Mouse (Mus musculus): ENCODE data around the gene Cdk17. TPM values are rescaled to one million over a fixed set of nuclear protein-coding genes. Genes with fewer than 3 reads are reported as not detected.
A peak's percentile ranks its signal among the peaks of the same experiment; 100 is the strongest.

Gene Cdk17
- total RNA-seq, 2 experiments from 2014 or later: 207 to 216 TPM

DNA sequence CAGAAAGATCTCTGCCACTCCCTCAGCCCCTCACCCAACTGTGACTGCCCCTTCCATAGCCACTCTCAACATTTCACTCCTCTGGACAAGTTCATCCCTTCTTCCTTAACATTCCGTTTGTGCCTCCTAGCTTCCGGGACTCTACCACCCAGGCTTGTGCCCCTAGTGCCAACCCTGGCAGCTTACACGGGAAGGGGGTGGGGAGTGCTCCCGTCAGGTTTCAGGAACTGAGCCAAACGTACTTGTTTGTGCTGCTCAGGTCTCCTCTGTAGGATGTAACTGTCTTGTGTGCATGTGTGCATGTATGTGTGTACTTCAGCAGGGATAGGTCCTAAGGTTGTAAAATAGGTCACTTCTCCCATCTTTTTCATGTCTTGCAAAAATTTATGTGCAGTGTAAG lies 99.2 kb downstream of the Cdk17 start:
- no peak overlapping the region for H3K27ac ChIP-seq
- DNase-seq (ENCODE audit: extremely low spot score in 1 of 2, low spot score in 2 of 2): no peak
- no peak overlapping the region for H3K4me3 ChIP-seq
- no peak for TF ChIP-seq CTCF (IDR thresholded peaks at IDR 0.05)
- intact Hi-C loops (cut with DNase I): no loop called here

DNA sequence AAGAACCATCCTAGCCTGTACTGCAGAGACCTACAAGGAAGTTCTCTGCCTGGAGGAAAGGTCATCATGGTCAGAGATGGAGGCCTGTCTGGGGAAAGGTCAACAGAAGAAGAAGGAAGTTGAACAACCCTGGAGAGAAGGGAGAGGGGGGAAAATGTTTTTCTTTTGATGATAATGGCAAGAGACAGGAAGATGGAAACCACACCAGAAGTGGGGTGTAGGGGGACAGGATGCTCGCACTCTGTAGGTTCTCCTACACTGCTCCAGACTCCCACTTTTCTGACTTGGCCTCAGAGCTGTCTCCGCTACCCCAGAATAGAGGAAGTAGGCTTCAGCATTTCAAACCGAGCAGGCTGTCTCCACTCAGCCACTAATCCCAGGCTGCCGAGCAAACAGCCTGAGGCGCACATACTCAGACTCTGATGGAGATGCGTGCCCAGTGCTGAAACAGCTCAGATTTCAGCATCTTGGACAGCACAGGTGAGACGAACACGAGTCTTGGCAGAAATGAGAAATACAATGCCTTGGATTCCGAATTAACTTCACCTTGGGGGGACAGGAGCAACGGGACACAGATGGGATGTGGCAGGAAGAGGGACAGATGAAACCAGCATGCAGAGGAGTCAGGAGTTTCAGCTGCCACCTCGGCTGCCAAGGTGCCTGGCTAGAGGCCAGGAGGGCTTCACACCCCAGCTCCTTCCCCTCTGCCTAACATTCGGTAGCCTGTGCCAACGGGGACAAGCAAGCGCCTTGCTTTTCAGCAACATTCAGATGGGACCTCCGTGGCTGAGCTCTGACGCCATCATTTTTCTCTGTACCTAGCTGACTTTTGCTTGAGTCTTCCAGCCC lies 100.7 kb downstream of the Cdk17 start:
- intact Hi-C loops (cut with DNase I): no loop called here
- Histone ChIP-seq H3K4me3 (peak overlapping the region; percentile 11; the same call in 1 of the 2 replicates), H3K27ac (peak overlapping the region; percentile 76)
- DNase-seq (ENCODE audit: extremely low spot score in 1 of 2, low spot score in 2 of 2): no peak
- no peak for TF ChIP-seq CTCF (IDR thresholded peaks at IDR 0.05)

- Histone ChIP-seq H3K27ac (peak overlapping the region; percentile 76), H3K4me3 (peak overlapping the region; percentile 11; the same call in 1 of the 2 replicates)
- no peak for TF ChIP-seq CTCF (IDR thresholded peaks at IDR 0.05)
- no peak for DNase-seq (ENCODE audit: extremely low spot score in 1 of 2, low spot score in 2 of 2)
- intact Hi-C loops (cut with DNase I): no loop called here
Measured at GRCm38 (mm10) chr10:93261981-93262499, 101.4 kb downstream of the Cdk17 start.

- intact Hi-C loops (cut with DNase I): no loop called here
- DNase-seq (ENCODE audit: extremely low spot score in 1 of 2, low spot score in 2 of 2): no peak
- TF ChIP-seq CTCF (IDR thresholded peaks at IDR 0.05): no peak
- H3K27ac ChIP-seq: peak overlapping the region; percentile 62
- H3K4me3 ChIP-seq: no peak overlapping the region
Measured at GRCm38 (mm10) chr10:93263431-93263830, 102.8 kb downstream of the Cdk17 start.

- intact Hi-C loops (cut with DNase I): no loop called here
- Histone ChIP-seq H3K27ac (peak overlapping the region; percentile 62), H3K4me3 (no peak overlapping the region)
- TF ChIP-seq CTCF (IDR thresholded peaks at IDR 0.05): no peak
- no peak for DNase-seq (ENCODE audit: extremely low spot score in 1 of 2, low spot score in 2 of 2)
Measured at GRCm38 (mm10) chr10:93264001-93264400, 103.3 kb downstream of the Cdk17 start.

- no peak for DNase-seq (ENCODE audit: extremely low spot score in 1 of 2, low spot score in 2 of 2)
- peak overlapping the region; percentile 75 for H3K27ac ChIP-seq
- intact Hi-C loops (cut with DNase I): loop anchor here (1.0 kb wide), 1 partner anchor 9 kb away; no protein-coding TSS in a partner anchor
- H3K4me3 ChIP-seq: no peak overlapping the region
- no peak for TF ChIP-seq CTCF (IDR thresholded peaks at IDR 0.05)
Measured at GRCm38 (mm10) chr10:93265833-93266232, 105.2 kb downstream of the Cdk17 start.

DNA sequence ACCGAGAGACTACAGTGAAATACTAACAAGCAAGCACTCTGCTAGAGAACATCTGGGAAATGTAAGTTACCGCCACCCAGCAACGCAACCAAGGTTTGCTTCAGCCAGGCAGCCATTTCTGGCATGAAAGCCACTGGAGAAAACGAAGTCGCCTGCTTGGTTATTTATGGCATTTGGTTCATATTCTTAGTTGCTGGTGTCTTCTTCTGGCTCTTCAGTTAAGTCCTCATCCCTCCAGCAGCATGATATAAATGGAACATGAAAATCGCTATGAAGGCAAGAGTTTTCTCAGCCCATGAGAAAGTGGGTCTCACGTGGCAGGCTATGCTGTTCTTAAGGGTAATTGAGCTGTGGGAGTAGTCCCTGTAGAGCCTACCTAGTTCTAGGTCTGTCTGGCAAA lies 105.8 kb downstream of the Cdk17 start:
- DNase-seq (ENCODE audit: extremely low spot score in 1 of 2, low spot score in 2 of 2): no peak
- Histone ChIP-seq H3K27ac (peak overlapping the region; percentile 75), H3K4me3 (no peak overlapping the region)
- intact Hi-C loops (cut with DNase I): loop anchor here (1.0 kb wide), 1 partner anchor 9 kb away; no protein-coding TSS in a partner anchor
- TF ChIP-seq CTCF (IDR thresholded peaks at IDR 0.05): no peak

- no peak for TF ChIP-seq CTCF (IDR thresholded peaks at IDR 0.05)
- peak overlapping the region; percentile 61 for H3K27ac ChIP-seq
- H3K4me3 ChIP-seq: no peak overlapping the region
- intact Hi-C loops (cut with DNase I): no loop called here
- DNase-seq (ENCODE audit: extremely low spot score in 1 of 2, low spot score in 2 of 2): no peak
Measured at GRCm38 (mm10) chr10:93267509-93267908, 106.8 kb downstream of the Cdk17 start.

- Histone ChIP-seq H3K4me3 (no peak overlapping the region), H3K27ac (0 out of 2 replicates have a peak overlapping the region, but pooled peaks have one; percentile 15)
- intact Hi-C loops (cut with DNase I): no loop called here
- no peak for TF ChIP-seq CTCF (IDR thresholded peaks at IDR 0.05)
- no peak for DNase-seq (ENCODE audit: extremely low spot score in 1 of 2, low spot score in 2 of 2)
Measured at GRCm38 (mm10) chr10:93268339-93268738, 107.7 kb downstream of the Cdk17 start.

- no peak for TF ChIP-seq CTCF (IDR thresholded peaks at IDR 0.05)
- peak overlapping the region; percentile 58; the same call in 1 of the 2 replicates for H3K27ac ChIP-seq
- intact Hi-C loops (cut with DNase I): loop anchor here (10.0 kb wide), 1 partner anchor 195 kb away; no protein-coding TSS in a partner anchor
Measured at GRCm38 (mm10) chr10:93269744-93270143, 109.1 kb downstream of the Cdk17 start.

GRCm38 (mm10) chr10:93270889-93271460 lies 110.3 kb downstream of the Cdk17 start:
- Histone ChIP-seq H3K27ac (no peak overlapping the region), H3K4me3 (no peak overlapping the region)
- intact Hi-C loops (cut with DNase I): loop anchor here (10.0 kb wide), 1 partner anchor 196 kb away; no protein-coding TSS in a partner anchor
- no peak for DNase-seq (ENCODE audit: extremely low spot score in 1 of 2, low spot score in 2 of 2)
- TF ChIP-seq CTCF (IDR thresholded peaks at IDR 0.05): no peak

More at GRCm38 (mm10) chr10:93269744-93270143, 109.1 kb downstream of the Cdk17 start:
- no peak for DNase-seq (ENCODE audit: extremely low spot score in 1 of 2, low spot score in 2 of 2)
- H3K4me3 ChIP-seq: no peak overlapping the region

DNA sequence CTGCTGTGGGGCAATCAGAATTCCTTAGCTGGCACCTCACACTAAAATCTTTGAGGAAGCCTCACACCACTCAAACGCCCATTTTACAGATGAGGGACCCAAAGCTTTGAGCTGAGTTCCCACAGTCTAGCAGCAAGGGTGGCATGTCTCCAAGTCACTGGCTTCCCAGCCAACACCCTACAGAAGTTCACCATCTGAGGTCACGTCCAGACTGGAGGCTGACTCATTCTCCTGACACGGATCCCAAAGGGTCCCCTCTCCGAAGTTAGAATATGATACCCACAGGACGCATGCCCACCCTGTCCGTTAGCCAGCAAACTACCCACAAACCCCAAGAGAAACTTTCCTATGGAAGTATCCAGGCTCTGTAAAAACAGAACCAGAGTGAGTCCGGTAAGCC lies 111.2 kb downstream of the Cdk17 start:
- H3K27ac ChIP-seq: no peak overlapping the region
- intact Hi-C loops (cut with DNase I): loop anchor here (10.0 kb wide), 1 partner anchor 197 kb away; no protein-coding TSS in a partner anchor
- no peak overlapping the region for H3K4me3 ChIP-seq
- TF ChIP-seq CTCF (IDR thresholded peaks at IDR 0.05): no peak
- DNase-seq (ENCODE audit: extremely low spot score in 1 of 2, low spot score in 2 of 2): no peak

Measured in left cerebral cortex, adult 2 months (tissue).